Mouse (Mus musculus): Measurements from ENCODE around the gene Cdkl2.
A peak's percentile ranks its signal among the peaks of the same experiment; 100 is the strongest.

Cdkl2 gene

GRCm38 (mm10) chr5:91991191-91991937 is 52.3 kb downstream of the Cdkl2 start:
- no peak for DNase-seq

GRCm38 (mm10) chr5:91989261-91989660 is 54.4 kb downstream of the Cdkl2 start:
- DNase-seq = no peak

GRCm38 (mm10) chr5:91987799-91988198 is 55.9 kb downstream of the Cdkl2 start:
- DNase-seq = no peak

GRCm38 (mm10) chr5:91987236-91987635 is 56.4 kb downstream of the Cdkl2 start, which contains the start of gene Odaph:
Gene Odaph, plus strand, starts transcription at chr5:91987475.
- no peak for DNase-seq

GRCm38 (mm10) chr5:91985721-91986120 is 58.0 kb downstream of the Cdkl2 start:
- DNase-seq = no peak

GRCm38 (mm10) chr5:91983490-91983889 is 60.2 kb downstream of the Cdkl2 start:
- DNase-seq = no peak

GRCm38 (mm10) chr5:91981176-91981840 is 62.4 kb downstream of the Cdkl2 start:
- no peak for DNase-seq

GRCm38 (mm10) chr5:91977397-91977770 is 66.3 kb downstream of the Cdkl2 start:
- no peak for DNase-seq

- DNase-seq = no peak
Measured at GRCm38 (mm10) chr5:91976566-91977396, 66.9 kb downstream of the Cdkl2 start.

- no peak for DNase-seq
Measured at GRCm38 (mm10) chr5:91975758-91976157, 67.9 kb downstream of the Cdkl2 start.

- DNase-seq = no peak
Measured at GRCm38 (mm10) chr5:91974002-91974401, 69.7 kb downstream of the Cdkl2 start.

- no peak for DNase-seq
Measured at GRCm38 (mm10) chr5:91972046-91972445, 71.6 kb downstream of the Cdkl2 start.

- DNase-seq = peak; percentile 91 to 92
Measured at GRCm38 (mm10) chr5:91962639-91963440, 80.8 kb downstream of the Cdkl2 start, which contains the start of gene Rchy1. Gene Rchy1, minus strand, starts transcription at chr5:91963068.

GRCm38 (mm10) chr5:91962259-91962638 is 81.4 kb downstream of the Cdkl2 start:
- DNase-seq = no peak

- no peak for DNase-seq
Measured at GRCm38 (mm10) chr5:91961370-91961769, 82.3 kb downstream of the Cdkl2 start.

- no peak for DNase-seq
Measured at GRCm38 (mm10) chr5:91960606-91961254, 83.0 kb downstream of the Cdkl2 start.

GRCm38 (mm10) chr5:91959986-91960385 is 83.7 kb downstream of the Cdkl2 start:
- DNase-seq = no peak

GRCm38 (mm10) chr5:91959096-91959495 is 84.6 kb downstream of the Cdkl2 start:
- DNase-seq = no peak

GRCm38 (mm10) chr5:91956991-91957760 is 86.5 kb downstream of the Cdkl2 start:
- no peak for DNase-seq
